Comparison of ENCODE assay signal across 11 mouse cellular contexts in genomic region chr2:69856392-69856791, GRCm38 (mm10). TPM values are rescaled to one million over a fixed set of nuclear protein-coding genes. Genes with fewer than 3 reads are reported as not detected.
A peak's percentile ranks its signal among the peaks of the same experiment; 100 is the strongest.
DNase-seq lines count a peak whose midpoint lies in the region; ATAC-seq lines count a peak whose summit lies in the region.
"Had no signal": no experiment of that assay in that cellular context is flagged by ENCODE, and none has a peak within 500 bp of the region (broad histone marks: within the 10 kb centered on the region; RNA-seq: fewer than 3 reads in every experiment).

No protein-coding gene starts in this region.

- 34% methylated on average over 8 of the region's 8 CpGs for WGBS in intestine, embryonic 16.5 days

- H3K9me3 ChIP-seq in intestine, embryonic 16.5 days (ENCODE audit: control insufficient read depth, low read length): no peaks in the 10 kb centered on the region
- H3K9me3 ChIP-seq: liver, embryonic 13.5 days had no signal

- H3K4me3 ChIP-seq in intestine, embryonic 16.5 days (ENCODE audit: low read length): no peak overlapping the region
- H3K4me3 ChIP-seq: liver, embryonic 13.5 days had no signal

- intact Hi-C loops in heart, postnatal 14 days (cut with DNase I): no loop called here
- intact Hi-C loops in left cerebral cortex, postnatal 4 days (cut with DNase I): no loop called here

- no peak overlapping the region for H3K4me2 ChIP-seq in intestine, embryonic 16.5 days (ENCODE audit: low read depth, low read length)
- H3K4me2 ChIP-seq: liver, embryonic 13.5 days had no signal

- H3K27me3 ChIP-seq in intestine, embryonic 16.5 days (replicated peaks; ENCODE audit: control insufficient read depth, insufficient read depth, low read length): no peaks in the 10 kb centered on the region
- H3K27me3 ChIP-seq: liver, embryonic 13.5 days had no signal

- DNase-seq in heart, adult 18-20 months: peak; percentile 13 to 24
- DNase-seq in heart, postnatal 14 days: no peak
- DNase-seq in CD4-positive helper T cell, adult 2 months (ENCODE audit: low read depth, low spot score): peak; percentile 16
- DNase-seq in left cerebral cortex, postnatal 4 days: no peak
- no peak for DNase-seq in frontal cortex, postnatal 36 days (ENCODE audit: low spot score in 2 of 2)
- DNase-seq: adrenal gland, adult 8-10 months; gastrocnemius, postnatal 25 days; liver, embryonic 13.5 days had no signal

- no peaks in the 10 kb centered on the region for H3K36me3 ChIP-seq in intestine, embryonic 16.5 days (ENCODE audit: control insufficient read depth, insufficient read depth, low read length)
- H3K36me3 ChIP-seq: liver, embryonic 13.5 days had no signal

- peak; percentile 76 for ATAC-seq in intestine, embryonic 16.5 days
- peak; percentile 69 for ATAC-seq in megakaryocyte progenitor cell, adult 5-6 weeks (replicated peaks; ENCODE audit: poor library complexity)
- no peak for ATAC-seq in activated CD4-positive, CD25-positive, alpha-beta regulatory T cell, adult 4 months

- H3K27ac ChIP-seq in intestine, embryonic 16.5 days (ENCODE audit: low read length): peak overlapping the region; percentile 65
- H3K27ac ChIP-seq: liver, embryonic 13.5 days had no signal

- H3K4me1 ChIP-seq in intestine, embryonic 16.5 days (ENCODE audit: control insufficient read depth, insufficient read depth, low read length): no peaks in the 10 kb centered on the region

- peak overlapping the region; percentile 34; the same call in 1 of the 2 replicates for H3K9ac ChIP-seq in intestine, embryonic 16.5 days (ENCODE audit: low read depth, low read length)
- H3K9ac ChIP-seq: liver, embryonic 13.5 days had no signal

RNA-seq across cellular contexts. Expression of gene Ssb, which starts 5.0 kb away (rescaled TPM):
- total RNA-seq in heart, adult 18-20 months (2021): 10 to 100 TPM; 58.9 to 66.2 TPM
- total RNA-seq in heart, postnatal 14 days (2021): 10 to 100 TPM; 69.4 to 74.7 TPM
- 223 and 249 TPM in 2 replicates for polyA plus RNA-seq in intestine, embryonic 16.5 days (2015; fragmentation: Nextera tagmentation; extraction: Ambion mirVana)
- 421 and 424 TPM in 2 replicates for total RNA-seq in megakaryocyte progenitor cell, adult 5-6 weeks (2015)
- total RNA-seq in megakaryocyte progenitor cell, adult 5-6 weeks (2017): 505 and 604 TPM in 2 replicates
- 100 to 1,000 TPM; 155 to 170 TPM for total RNA-seq in left cerebral cortex, postnatal 4 days (2021)
- polyA plus RNA-seq in activated CD4-positive, CD25-positive, alpha-beta regulatory T cell, adult 4 months (2017; shearing (Covaris generic)): 100 to 1,000 TPM; 313 to 322 TPM

RNA-seq across cellular contexts. Expression of gene Mettl5, which starts 29.0 kb away (rescaled TPM):
- total RNA-seq in heart, adult 18-20 months (2021): 10 to 100 TPM; 21.6 to 22.6 TPM
- 10 to 100 TPM; 19.1 to 20.2 TPM for total RNA-seq in heart, postnatal 14 days (2021)
- polyA plus RNA-seq in intestine, embryonic 16.5 days (2015; fragmentation: Nextera tagmentation; extraction: Ambion mirVana): 36.7 and 38.5 TPM in 2 replicates
- total RNA-seq in megakaryocyte progenitor cell, adult 5-6 weeks (2015): 41.4 and 42.9 TPM in 2 replicates
- 35.3 and 44.0 TPM in 2 replicates for total RNA-seq in megakaryocyte progenitor cell, adult 5-6 weeks (2017)
- 10 to 100 TPM; 12.4 to 15.5 TPM for total RNA-seq in left cerebral cortex, postnatal 4 days (2021)
- 10 to 100 TPM; 57.9 to 63.0 TPM for polyA plus RNA-seq in activated CD4-positive, CD25-positive, alpha-beta regulatory T cell, adult 4 months (2017; shearing (Covaris generic))

RNA-seq across cellular contexts. Expression of gene Klhl23, which starts 34.6 kb away (rescaled TPM):
- total RNA-seq in heart, adult 18-20 months (2021): 10 to 100 TPM; 26.0 to 34.4 TPM
- 10 to 100 TPM; 41.1 to 42.8 TPM for total RNA-seq in heart, postnatal 14 days (2021)
- polyA plus RNA-seq in intestine, embryonic 16.5 days (2015; fragmentation: Nextera tagmentation; extraction: Ambion mirVana): 29.5 and 31.1 TPM in 2 replicates
- 15.1 and 18.7 TPM in 2 replicates for total RNA-seq in megakaryocyte progenitor cell, adult 5-6 weeks (2015)
- total RNA-seq in megakaryocyte progenitor cell, adult 5-6 weeks (2017): 28.6 and 30.4 TPM in 2 replicates
- 100 to 1,000 TPM; 136 to 142 TPM for total RNA-seq in left cerebral cortex, postnatal 4 days (2021)
- polyA plus RNA-seq in activated CD4-positive, CD25-positive, alpha-beta regulatory T cell, adult 4 months (2017; shearing (Covaris generic)): under 1 TPM in 1 of 2 experiments, not detected in 1; 0.34 TPM

RNA-seq across cellular contexts. Expression of gene Ubr3, which starts 40.7 kb away (rescaled TPM):
- total RNA-seq in heart, adult 18-20 months (2021): 100 to 1,000 TPM; 120 to 124 TPM
- 100 to 1,000 TPM; 110 to 118 TPM for total RNA-seq in heart, postnatal 14 days (2021)
- 8.3 and 11.1 TPM in 2 replicates for polyA plus RNA-seq in intestine, embryonic 16.5 days (2015; fragmentation: Nextera tagmentation; extraction: Ambion mirVana)
- 34.8 and 42.0 TPM in 2 replicates for total RNA-seq in megakaryocyte progenitor cell, adult 5-6 weeks (2015)
- 31.7 and 45.8 TPM in 2 replicates for total RNA-seq in megakaryocyte progenitor cell, adult 5-6 weeks (2017)
- total RNA-seq in left cerebral cortex, postnatal 4 days (2021): 100 to 1,000 TPM; 113 to 117 TPM
- 10 to 100 TPM; 13.1 to 16.7 TPM for polyA plus RNA-seq in activated CD4-positive, CD25-positive, alpha-beta regulatory T cell, adult 4 months (2017; shearing (Covaris generic))

Comparison
In these comparisons a context has a peak if more than half of its experiments do, and no peak if none do; other contexts are left out.
1. DNase-seq: peak in heart, adult 18-20 months (2 of 2) and CD4-positive helper T cell, adult 2 months (single experiment); none in heart, postnatal 14 days (0 of 2), left cerebral cortex, postnatal 4 days (single experiment) and frontal cortex, postnatal 36 days (0 of 2).